Mouse (Mus musculus) brown adipose tissue, adult 24 weeks (tissue): ENCODE results near the gene Eme2. TPM values are rescaled to one million over a fixed set of nuclear protein-coding genes. Genes with fewer than 3 reads are reported as not detected.
A peak's percentile ranks its signal among the peaks of the same experiment; 100 is the strongest.

Experiments used
- H3K27ac ChIP-seq: fragments of 200-500 bp; replicated peaks from 2 replicates; pipeline ENCODE4 v1.5.1; 2012; ENCODE audit warnings: low read depth, mild to moderate bottlenecking, low read length
- H3K4me1 ChIP-seq: fragments of 200-500 bp; 2 replicates; pipeline ENCODE4 v1.6.1; 2012; ENCODE audit warnings: low read length, mixed read lengths; ENCODE audit not compliant: control insufficient read depth, insufficient read depth, insufficient read length
- H3K4me3 ChIP-seq: fragments of 200-500 bp; 2 replicates; pipeline ENCODE4 v1.5.1; 2012; ENCODE audit warnings: low read depth, mild to moderate bottlenecking, low read length, moderate library complexity; ENCODE audit not compliant: insufficient read depth
- polyA plus RNA-seq: library from polyadenylated mRNA; stranded (reverse); fragments of >200 nt; gene quantifications from 2 replicates; pipeline ENCODE4 v1.2.4, GENCODE M21; 2012; ENCODE audit not compliant: missing spikeins, insufficient read depth, insufficient read length

Gene Eme2
- polyA plus RNA-seq, 1 experiment, result 5.9 TPM

GRCm38 (mm10) chr17:24873695-24874404 lies 21.0 kb downstream of the Eme2 start:
- H3K27ac ChIP-seq, result no peak overlapping the region
- H3K4me3 ChIP-seq, result no peak overlapping the region
- no peaks in the 10 kb centered on the region; the same call in 1 of the 2 replicates for H3K4me1 ChIP-seq

- Histone ChIP-seq H3K27ac (no peak overlapping the region), H3K4me3 (no peak overlapping the region), H3K4me1 (no peaks in the 10 kb centered on the region)
These were observed 27.0 kb downstream of the Eme2 start for GRCm38 (mm10) chr17:24867914-24868313.

GRCm38 (mm10) chr17:24865776-24866175 lies 29.1 kb downstream of the Eme2 start, which contains the start of gene Igfals:
TSS of gene Igfals (plus strand) at chr17:24865997.
- Histone ChIP-seq H3K27ac (no peak within 1 kb of the TSS), H3K4me3 (no peak within 1 kb of the TSS)

GRCm38 (mm10) chr17:24861785-24862184 lies 33.1 kb downstream of the Eme2 start:
- Histone ChIP-seq H3K4me1 (no peaks in the 10 kb centered on the region), H3K27ac (no peak overlapping the region), H3K4me3 (no peak overlapping the region)

More at GRCm38 (mm10) chr17:24865776-24866175, 29.1 kb downstream of the Eme2 start, which contains the start of gene Igfals:
- H3K4me1 ChIP-seq, result no peaks in the 10 kb centered on the region

- Histone ChIP-seq H3K27ac (no peak overlapping the region), H3K4me3 (no peak overlapping the region), H3K4me1 (no peaks in the 10 kb centered on the region)
These were observed 34.8 kb downstream of the Eme2 start for GRCm38 (mm10) chr17:24860076-24860475.

- H3K27ac ChIP-seq, result no peak overlapping the region
- no peaks in the 10 kb centered on the region for H3K4me1 ChIP-seq
- no peak overlapping the region for H3K4me3 ChIP-seq
These were observed 35.9 kb downstream of the Eme2 start for GRCm38 (mm10) chr17:24858967-24859366.

- no peak overlapping the region for H3K27ac ChIP-seq
- H3K4me1 ChIP-seq, result no peaks in the 10 kb centered on the region
- H3K4me3 ChIP-seq, result no peak overlapping the region
These were observed 36.9 kb downstream of the Eme2 start for GRCm38 (mm10) chr17:24857831-24858470.

GRCm38 (mm10) chr17:24856589-24856988 lies 38.3 kb downstream of the Eme2 start:
- H3K4me3 ChIP-seq, result no peak overlapping the region
- H3K4me1 ChIP-seq, result no peaks in the 10 kb centered on the region
- no peak overlapping the region for H3K27ac ChIP-seq

- no peak overlapping the region for H3K27ac ChIP-seq
- no peak overlapping the region for H3K4me3 ChIP-seq
- H3K4me1 ChIP-seq, result no peaks in the 10 kb centered on the region
These were observed 38.9 kb downstream of the Eme2 start for GRCm38 (mm10) chr17:24855838-24856464.

GRCm38 (mm10) chr17:24851381-24852125 lies 43.3 kb downstream of the Eme2 start:
- Histone ChIP-seq H3K4me3 (peak overlapping the region; percentile 90), H3K27ac (no peak overlapping the region), H3K4me1 (no peaks in the 10 kb centered on the region)

GRCm38 (mm10) chr17:24850773-24851127 lies 44.1 kb downstream of the Eme2 start:
- H3K4me3 ChIP-seq, result peak overlapping the region; percentile 90
- H3K27ac ChIP-seq, result no peak overlapping the region
- no peaks in the 10 kb centered on the region for H3K4me1 ChIP-seq

- Histone ChIP-seq H3K27ac (peak within 1 kb of the TSS; percentile 96), H3K4me1 (no peaks in the 10 kb centered on the region), H3K4me3 (peak within 1 kb of the TSS; percentile 90)
These were observed 44.7 kb downstream of the Eme2 start, which contains the start of gene Fahd1 for GRCm38 (mm10) chr17:24850065-24850772. TSS of gene Fahd1 (minus strand) at chr17:24850364.

GRCm38 (mm10) chr17:24849733-24850064 lies 45.2 kb downstream of the Eme2 start:
- peak overlapping the region; percentile 83 for H3K4me3 ChIP-seq
- no peaks in the 10 kb centered on the region for H3K4me1 ChIP-seq
- H3K27ac ChIP-seq, result peak overlapping the region; percentile 96

GRCm38 (mm10) chr17:24848600-24849031 lies 46.3 kb downstream of the Eme2 start:
- H3K27ac ChIP-seq, result peak overlapping the region; percentile 56
- no peaks in the 10 kb centered on the region for H3K4me1 ChIP-seq
- H3K4me3 ChIP-seq, result peak overlapping the region; percentile 54
